Mouse (Mus musculus): ENCODE measurements around the gene Focad. TPM values are rescaled to one million over a fixed set of nuclear protein-coding genes. Genes with fewer than 3 reads are reported as not detected.

The Focad gene
- polyA plus RNA-seq, 1 experiment from 2014 or later = 3.4 TPM

- TF ChIP-seq CTCF (IDR thresholded peaks at IDR 0.05; ENCODE audit: low read depth) (no peak), EP300 (IDR thresholded peaks at IDR 0.05; ENCODE audit: low read depth) (no peak)
- Histone ChIP-seq H3K27ac (ENCODE audit: low read depth) (no peak overlapping the region), H3K4me2 (ENCODE audit: low read depth, low read length) (peak overlapping the region; percentile 4; the same call in 1 of the 2 replicates), H3K36me3 (replicated peaks; ENCODE audit: insufficient read depth, low read length) (no peaks in the 10 kb centered on the region), H3K9ac (replicated peaks) (no peak overlapping the region), H3K27me3 (ENCODE audit: insufficient read depth, low read length) (no peaks in the 10 kb centered on the region), H3K4me3 (ENCODE audit: low read depth, low read length) (no peak overlapping the region), H3K9me3 (ENCODE audit: low read length) (no peaks in the 10 kb centered on the region), H3K4me1 (ENCODE audit: insufficient read depth) (no peaks in the 10 kb centered on the region)
- no peak for DNase-seq
- ATAC-seq = no peak
- WGBS (ENCODE audit: insufficient replicate concordance) = 86% methylated on average over 3 of the region's 3 CpGs
Measured at GRCm38 (mm10) chr4:88081885-88082284, 12.5 kb upstream of the Focad start.

GRCm38 (mm10) chr4:88082381-88082780 is 12.0 kb upstream of the Focad start:
- no peaks in the 10 kb centered on the region for H3K4me1 ChIP-seq (ENCODE audit: insufficient read depth)
- WGBS (ENCODE audit: insufficient replicate concordance) = 50% methylated on average over 4 of the region's 4 CpGs
- DNase-seq (no peak), ATAC-seq (no peak)
- H3K27ac ChIP-seq (ENCODE audit: low read depth) = no peak overlapping the region
- 0 out of 2 replicates have a peak overlapping the region, but pooled peaks have one; percentile 4 for H3K4me2 ChIP-seq (ENCODE audit: low read depth, low read length)
- no peak overlapping the region for H3K4me3 ChIP-seq (ENCODE audit: low read depth, low read length)
- no peaks in the 10 kb centered on the region for H3K36me3 ChIP-seq (replicated peaks; ENCODE audit: insufficient read depth, low read length)
- no peaks in the 10 kb centered on the region for H3K27me3 ChIP-seq (ENCODE audit: insufficient read depth, low read length)
- no peak overlapping the region for H3K9ac ChIP-seq (replicated peaks)
- no peaks in the 10 kb centered on the region for H3K9me3 ChIP-seq (ENCODE audit: low read length)
- TF ChIP-seq EP300 (IDR thresholded peaks at IDR 0.05; ENCODE audit: low read depth) = 0 out of 2 replicates have a peak, but pooled peaks have one; percentile 32
- TF ChIP-seq CTCF (IDR thresholded peaks at IDR 0.05; ENCODE audit: low read depth) = no peak

GRCm38 (mm10) chr4:88083781-88084180 is 10.6 kb upstream of the Focad start:
- H3K9ac ChIP-seq (replicated peaks) = no peak overlapping the region
- H3K4me3 ChIP-seq (ENCODE audit: low read depth, low read length) = no peak overlapping the region
- H3K4me1 ChIP-seq (ENCODE audit: insufficient read depth) = no peaks in the 10 kb centered on the region
- no peak overlapping the region for H3K4me2 ChIP-seq (ENCODE audit: low read depth, low read length)
- H3K27me3 ChIP-seq (ENCODE audit: insufficient read depth, low read length) = no peaks in the 10 kb centered on the region
- ATAC-seq = no peak
- TF ChIP-seq EP300 (IDR thresholded peaks at IDR 0.05; ENCODE audit: low read depth) (no peak), CTCF (IDR thresholded peaks at IDR 0.05; ENCODE audit: low read depth) (no peak)
- H3K27ac ChIP-seq (ENCODE audit: low read depth) = no peak overlapping the region
- no peaks in the 10 kb centered on the region for H3K36me3 ChIP-seq (replicated peaks; ENCODE audit: insufficient read depth, low read length)
- WGBS (ENCODE audit: insufficient replicate concordance) = 68% methylated on average over 3 of the region's 3 CpGs
- H3K9me3 ChIP-seq (ENCODE audit: low read length) = no peaks in the 10 kb centered on the region
- DNase-seq = no peak

GRCm38 (mm10) chr4:88090316-88090715 is 4.1 kb upstream of the Focad start:
- Histone ChIP-seq H3K4me2 (ENCODE audit: low read depth, low read length) (no peak overlapping the region), H3K9me3 (ENCODE audit: low read length) (no peaks in the 10 kb centered on the region), H3K4me1 (ENCODE audit: insufficient read depth) (peaks cover 10% of the 10 kb centered on the region), H3K27me3 (ENCODE audit: insufficient read depth, low read length) (no peaks in the 10 kb centered on the region), H3K27ac (ENCODE audit: low read depth) (no peak overlapping the region), H3K36me3 (replicated peaks; ENCODE audit: insufficient read depth, low read length) (no peaks in the 10 kb centered on the region), H3K9ac (replicated peaks) (no peak overlapping the region), H3K4me3 (ENCODE audit: low read depth, low read length) (no peak overlapping the region)
- 68% methylated on average over 2 of the region's 2 CpGs for WGBS (ENCODE audit: insufficient replicate concordance)
- TF ChIP-seq EP300 (IDR thresholded peaks at IDR 0.05; ENCODE audit: low read depth) (no peak), CTCF (IDR thresholded peaks at IDR 0.05; ENCODE audit: low read depth) (no peak)
- ATAC-seq (no peak), DNase-seq (no peak)

GRCm38 (mm10) chr4:88094768-88095420 is 465 bp downstream of the Focad start:
- peak overlapping the region; percentile 87 for H3K9ac ChIP-seq (replicated peaks)
- ATAC-seq (peak; percentile 71), DNase-seq (no peak)
- no peaks in the 10 kb centered on the region for H3K36me3 ChIP-seq (replicated peaks; ENCODE audit: insufficient read depth, low read length)
- peak overlapping the region; percentile 100 for H3K4me2 ChIP-seq (ENCODE audit: low read depth, low read length)
- no peaks in the 10 kb centered on the region for H3K9me3 ChIP-seq (ENCODE audit: low read length)
- 2% methylated on average over 30 of the region's 30 CpGs for WGBS (ENCODE audit: insufficient replicate concordance)
- peaks cover 10% of the 10 kb centered on the region for H3K4me1 ChIP-seq (ENCODE audit: insufficient read depth)
- H3K4me3 ChIP-seq (ENCODE audit: low read depth, low read length) = peak overlapping the region; percentile 73
- H3K27ac ChIP-seq (ENCODE audit: low read depth) = peak overlapping the region; percentile 82
- H3K27me3 ChIP-seq (ENCODE audit: insufficient read depth, low read length) = no peaks in the 10 kb centered on the region
- TF ChIP-seq CTCF (IDR thresholded peaks at IDR 0.05; ENCODE audit: low read depth) (no peak), EP300 (IDR thresholded peaks at IDR 0.05; ENCODE audit: low read depth) (no peak)

- Histone ChIP-seq H3K36me3 (replicated peaks; ENCODE audit: insufficient read depth, low read length) (no peaks in the 10 kb centered on the region), H3K9ac (replicated peaks) (no peak overlapping the region), H3K4me3 (ENCODE audit: low read depth, low read length) (no peak overlapping the region), H3K27ac (ENCODE audit: low read depth) (no peak overlapping the region), H3K4me2 (ENCODE audit: low read depth, low read length) (peak overlapping the region; percentile 100; the same call in 1 of the 2 replicates), H3K27me3 (ENCODE audit: insufficient read depth, low read length) (no peaks in the 10 kb centered on the region), H3K4me1 (ENCODE audit: insufficient read depth) (peaks cover 10% of the 10 kb centered on the region), H3K9me3 (ENCODE audit: low read length) (no peaks in the 10 kb centered on the region)
- DNase-seq = no peak
- no peak for ATAC-seq
- TF ChIP-seq EP300 (IDR thresholded peaks at IDR 0.05; ENCODE audit: low read depth) (no peak), CTCF (IDR thresholded peaks at IDR 0.05; ENCODE audit: low read depth) (no peak)
- 53% methylated on average over 2 of the region's 2 CpGs for WGBS (ENCODE audit: insufficient replicate concordance)
Measured at GRCm38 (mm10) chr4:88095693-88096092, 1.3 kb downstream of the Focad start.
